Mouse (Mus musculus) limb, embryonic 14.5 days (tissue): ENCODE results near the gene Crip3. TPM values are rescaled to one million over a fixed set of nuclear protein-coding genes. Genes with fewer than 3 reads are reported as not detected.

Source experiments
- ATAC-seq: fragments of 200-750 bp; cut with Nextera tagmentation; 2 replicates; pipeline ENCODE4 v1.8.0; 2017; ENCODE audit warnings: low read depth, moderate number of reproducible peaks, moderate TSS enrichment; ENCODE audit not compliant: low FRiP score
- DNase-seq: peaks from one replicate; pipeline ENCODE4 v3.0.0-alpha.2; 2015; ENCODE audit warnings: low spot score
- H3K27ac ChIP-seq: fragments of 300-500 bp; sonication (generic); replicated peaks from 2 replicates; pipeline ENCODE4 v1.5.1; 2014; ENCODE audit warnings: low read depth, mild to moderate bottlenecking, low read length, moderate library complexity, mixed read lengths
- H3K27me3 ChIP-seq: fragments of 300-500 bp; sonication (generic); 2 replicates; pipeline ENCODE4 v1.6.1; 2014; ENCODE audit warnings: low read length, mixed read lengths; ENCODE audit not compliant: control insufficient read depth, insufficient read depth
- H3K36me3 ChIP-seq: fragments of 300-500 bp; sonication (generic); 2 replicates; pipeline ENCODE4 v1.6.1; 2014; ENCODE audit warnings: mild to moderate bottlenecking, low read length, moderate library complexity, mixed read lengths; ENCODE audit not compliant: control insufficient read depth, insufficient read depth
- H3K4me1 ChIP-seq: fragments of 300-500 bp; sonication (generic); 2 replicates; pipeline ENCODE4 v1.6.1; 2014; ENCODE audit warnings: antibody characterized with exemption, low read length, mixed read lengths; ENCODE audit not compliant: control insufficient read depth, insufficient read depth
- H3K4me2 ChIP-seq: fragments of 300-500 bp; sonication (generic); replicated peaks from 2 replicates; pipeline ENCODE4 v1.6.1; 2014; ENCODE audit warnings: low read depth, mild to moderate bottlenecking, low read length, moderate library complexity; ENCODE audit not compliant: severe bottlenecking
- H3K4me3 ChIP-seq: fragments of 300-500 bp; sonication (generic); replicated peaks from 2 replicates; pipeline ENCODE4 v1.5.1; 2014; ENCODE audit warnings: low read length
- H3K9ac ChIP-seq: fragments of 300-500 bp; sonication (generic); 2 replicates; pipeline ENCODE4 v1.6.1; 2014; ENCODE audit warnings: mild to moderate bottlenecking, low read depth, low read length, moderate library complexity; ENCODE audit not compliant: severe bottlenecking
- H3K9me3 ChIP-seq: fragments of 300-500 bp; sonication (generic); 2 replicates; pipeline ENCODE4 v1.6.1; 2016; ENCODE audit warnings: low read length; ENCODE audit not compliant: control insufficient read depth
- POLR2A ChIP-seq: fragments of 200-500 bp; IDR thresholded peaks from 2 replicates; pipeline ENCODE4 v1.8.0; 2012; ENCODE audit warnings: inconsistent platforms, mild to moderate bottlenecking, moderate library complexity, borderline replicate concordance; ENCODE audit not compliant: insufficient read depth, insufficient read length; ENCODE audit errors: extremely low read depth
- WGBS: fragments of 180-500 bp; shearing (Covaris S2); extraction: QIAGEN DNeasy Blood & Tissue Kit; methylation state at CpG from one replicate; pipeline ENCODE4 v1.1.7; 2014; 5-methylcytosine and 5-hydroxymethylcytosine counted together
- polyA plus RNA-seq, 2 experiments: library from polyadenylated mRNA; depleted of rRNA in 1 of 2; stranded (reverse) in 1 of 2; unstranded in 1 of 2; fragments of >200 nt; fragmentation: Nextera tagmentation in 1 of 2; extraction: Ambion mirVana in 1 of 2; gene quantifications; 2 replicates each; pipeline versions ENCODE4 v1.2.1 to v1.2.3; 2012 to 2014

Gene Crip3
- polyA plus RNA-seq (2012; rRNA removed) (4.5 and 6.8 TPM in 2 replicates), polyA plus RNA-seq (2014; fragmentation: Nextera tagmentation; extraction: Ambion mirVana) (1.4 and 3.1 TPM in 2 replicates)

GRCm38 (mm10) chr17:46428761-46429414, at the start of gene Crip3:
Gene Crip3 (plus strand): TSS chr17:46428926.
- DNase-seq, result no peak
- no peaks in the 10 kb centered on the region for H3K9me3 ChIP-seq
- no peak within 1 kb of the TSS for H3K9ac ChIP-seq
- no peak within 1 kb of the TSS for H3K27ac ChIP-seq
- no peak for ATAC-seq
- TF ChIP-seq POLR2A, result no peak
- H3K4me3 ChIP-seq, result no peak within 1 kb of the TSS; the same call in 1 of the 2 replicates
- no peaks in the 10 kb centered on the region for H3K27me3 ChIP-seq
- peak within 1 kb of the TSS; percentile 43 for H3K4me2 ChIP-seq
- no peaks in the 10 kb centered on the region for H3K4me1 ChIP-seq
- 12% methylated on average over 17 of the region's 18 CpGs for WGBS
- no peaks in the 10 kb centered on the region for H3K36me3 ChIP-seq

GRCm38 (mm10) chr17:46383294-46384060, 45.2 kb upstream of the Crip3 start, which contains the start of gene Zfp318:
Gene Zfp318 (plus strand): TSS chr17:46383731.
- DNase-seq (peak; percentile 94), ATAC-seq (peak; percentile 99)
- no peaks in the 10 kb centered on the region for H3K27me3 ChIP-seq
- H3K4me1 ChIP-seq, result peaks cover 9% of the 10 kb centered on the region
- H3K9ac ChIP-seq, result peak within 1 kb of the TSS; percentile 94
- H3K27ac ChIP-seq, result peak within 1 kb of the TSS; percentile 81
- 0 out of 2 replicates have a peak, but pooled peaks have one; percentile 60 for TF ChIP-seq POLR2A
- H3K9me3 ChIP-seq, result no peaks in the 10 kb centered on the region
- H3K4me2 ChIP-seq, result peak within 1 kb of the TSS; percentile 83
- peak within 1 kb of the TSS; percentile 89 for H3K4me3 ChIP-seq
- peaks cover 9% of the 10 kb centered on the region for H3K36me3 ChIP-seq
- WGBS, result under 1% methylated on average over 27 of the region's 105 CpGs

GRCm38 (mm10) chr17:46384061-46384801, 44.5 kb upstream of the Crip3 start:
- H3K27ac ChIP-seq, result peak overlapping the region; percentile 81
- peak overlapping the region; percentile 89 for H3K4me3 ChIP-seq
- peak overlapping the region; percentile 94 for H3K9ac ChIP-seq
- no peaks in the 10 kb centered on the region for H3K9me3 ChIP-seq
- no peaks in the 10 kb centered on the region for H3K27me3 ChIP-seq
- DNase-seq (no peak), ATAC-seq (no peak)
- H3K36me3 ChIP-seq, result peaks cover 17% of the 10 kb centered on the region
- H3K4me2 ChIP-seq, result peak overlapping the region; percentile 83
- WGBS, result 1% methylated on average over 58 of the region's 70 CpGs
- TF ChIP-seq POLR2A, result no peak
- H3K4me1 ChIP-seq, result peaks cover 9% of the 10 kb centered on the region

- TF ChIP-seq POLR2A, result no peak
- WGBS, result 87% methylated on average over 3 of the region's 3 CpGs
- peaks cover 9% of the 10 kb centered on the region for H3K4me1 ChIP-seq
- no peak for DNase-seq
- ATAC-seq, result no peak
- no peaks in the 10 kb centered on the region for H3K27me3 ChIP-seq
- peaks cover 28% of the 10 kb centered on the region for H3K36me3 ChIP-seq
- H3K4me3 ChIP-seq, result no peak overlapping the region
- no peak overlapping the region for H3K27ac ChIP-seq
- H3K9ac ChIP-seq, result no peak overlapping the region
- no peaks in the 10 kb centered on the region for H3K9me3 ChIP-seq
- no peak overlapping the region for H3K4me2 ChIP-seq
Observed at GRCm38 (mm10) chr17:46388200-46388599, 40.5 kb upstream of the Crip3 start.

GRCm38 (mm10) chr17:46393012-46393411, 35.7 kb upstream of the Crip3 start:
- 57% methylated on average over 2 of the region's 2 CpGs for WGBS
- H3K4me3 ChIP-seq, result no peak overlapping the region
- no peak overlapping the region for H3K27ac ChIP-seq
- H3K9me3 ChIP-seq, result no peaks in the 10 kb centered on the region
- no peak for TF ChIP-seq POLR2A
- H3K9ac ChIP-seq, result no peak overlapping the region
- H3K4me1 ChIP-seq, result no peaks in the 10 kb centered on the region
- ATAC-seq, result no peak
- no peaks in the 10 kb centered on the region for H3K27me3 ChIP-seq
- no peak overlapping the region for H3K4me2 ChIP-seq
- H3K36me3 ChIP-seq, result peaks cover 57% of the 10 kb centered on the region
- peak; percentile 63 for DNase-seq
